Mouse (Mus musculus) mature B cell (primary cell): ENCODE results near the gene Lyve1.

Experiments
- in situ Hi-C: fragments of 300-500 bp; cut with MboI; formaldehyde crosslinking; loops from 2 replicates; pipeline ENCODE4 v1.14.3; 2019

The Lyve1 gene

GRCm38 (mm10) chr7:110853611-110854010 is 9.4 kb downstream of the Lyve1 start:
- in situ Hi-C loops = no loop called here

GRCm38 (mm10) chr7:110851541-110852203 is 11.4 kb downstream of the Lyve1 start:
- in situ Hi-C loops = no loop called here

- in situ Hi-C loops = loop anchor here (5.0 kb wide), 1 partner anchor 74 kb away; no protein-coding TSS in a partner anchor
Observed at GRCm38 (mm10) chr7:110848371-110848770, 14.7 kb downstream of the Lyve1 start.

GRCm38 (mm10) chr7:110847321-110847720 is 15.7 kb downstream of the Lyve1 start:
- in situ Hi-C loops = loop anchor here (5.0 kb wide), 1 partner anchor 75 kb away; no protein-coding TSS in a partner anchor

- in situ Hi-C loops = no loop called here
Observed at GRCm38 (mm10) chr7:110843916-110844874, 18.8 kb downstream of the Lyve1 start, which contains the start of gene Rnf141. TSS of gene Rnf141 (minus strand) at chr7:110844457.

GRCm38 (mm10) chr7:110840332-110840731 is 22.7 kb downstream of the Lyve1 start:
- in situ Hi-C loops = no loop called here

GRCm38 (mm10) chr7:110834522-110834921 is 28.5 kb downstream of the Lyve1 start:
- in situ Hi-C loops = no loop called here

GRCm38 (mm10) chr7:110834018-110834417 is 29.0 kb downstream of the Lyve1 start:
- in situ Hi-C loops = no loop called here

- in situ Hi-C loops = no loop called here
Observed at GRCm38 (mm10) chr7:110833024-110833423, 30.0 kb downstream of the Lyve1 start.

- in situ Hi-C loops = no loop called here
Observed at GRCm38 (mm10) chr7:110823995-110824953, 38.8 kb downstream of the Lyve1 start.

GRCm38 (mm10) chr7:110823593-110823992 is 39.4 kb downstream of the Lyve1 start:
- in situ Hi-C loops = no loop called here

GRCm38 (mm10) chr7:110823076-110823475 is 40.0 kb downstream of the Lyve1 start:
- in situ Hi-C loops = no loop called here

GRCm38 (mm10) chr7:110822055-110822454 is 41.0 kb downstream of the Lyve1 start:
- in situ Hi-C loops = no loop called here

- in situ Hi-C loops = no loop called here
Observed at GRCm38 (mm10) chr7:110821653-110822052, 41.4 kb downstream of the Lyve1 start.

- in situ Hi-C loops = no loop called here
Observed at GRCm38 (mm10) chr7:110821068-110821467, 42.0 kb downstream of the Lyve1 start.

GRCm38 (mm10) chr7:110818787-110819350 is 44.2 kb downstream of the Lyve1 start:
- in situ Hi-C loops = no loop called here

GRCm38 (mm10) chr7:110818206-110818605 is 44.8 kb downstream of the Lyve1 start:
- in situ Hi-C loops = no loop called here

- in situ Hi-C loops = no loop called here
Observed at GRCm38 (mm10) chr7:110816037-110816436, 47.0 kb downstream of the Lyve1 start.

GRCm38 (mm10) chr7:110813983-110814382 is 49.1 kb downstream of the Lyve1 start:
- in situ Hi-C loops = no loop called here

- in situ Hi-C loops = no loop called here
Observed at GRCm38 (mm10) chr7:110811529-110811928, 51.5 kb downstream of the Lyve1 start.

GRCm38 (mm10) chr7:110810995-110811394 is 52.0 kb downstream of the Lyve1 start:
- in situ Hi-C loops = no loop called here
